Mouse (Mus musculus) left cerebral cortex, postnatal 25 days (tissue): ENCODE measurements around the gene Khdc1a. TPM values are rescaled to one million over a fixed set of nuclear protein-coding genes. Genes with fewer than 3 reads are reported as not detected.
"Not testable (repeated sequence)": the region's sequence is repeated elsewhere in the genome, so short reads cannot be mapped to it uniquely, and the experiment has no call there.

ENCODE experiments used
- DNase-seq, 2 experiments: peaks; one replicate each; pipeline ENCODE4 v3.0.0; 2022; ENCODE audit warnings: low spot score in 2 of 2, mixed read lengths in 1 of 2
- intact Hi-C: fragments of 180-260 bp; cut with DNase I; formaldehyde crosslinking; loops from one replicate; pipeline ENCODE4 v1.15.1; 2025
- total RNA-seq, 2 experiments: library from RNA; stranded (reverse); gene quantifications; 2 replicates each; pipeline ENCODE4 v1.2.3; 2021

Gene Khdc1a
- total RNA-seq = not detected

DNA sequence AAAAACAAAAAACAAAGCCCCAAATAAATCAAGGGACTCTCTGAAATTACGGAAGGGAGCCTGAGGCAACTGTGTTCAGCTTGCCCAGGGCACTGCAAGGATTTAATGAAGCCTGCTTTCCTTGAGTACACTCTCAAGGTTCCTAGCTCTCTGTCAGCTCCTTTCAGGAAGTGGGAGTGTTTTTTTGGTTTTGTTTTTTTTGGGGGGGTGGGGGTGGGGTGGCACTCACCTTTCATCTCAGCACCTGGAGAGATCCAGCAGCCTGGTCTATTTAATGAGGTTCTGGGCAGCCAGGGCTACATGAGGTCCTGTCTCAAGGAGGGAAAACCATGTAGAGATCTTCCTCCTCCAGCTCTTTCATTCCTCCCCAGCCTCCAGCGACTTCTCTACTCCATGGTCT lies at the start of gene Khdc1a:
Gene Khdc1a, plus strand, starts transcription at position 301 of the 400 bp plus-strand sequence.
- intact Hi-C loops = loop anchor here (10.0 kb wide), 1 partner anchor 415 kb away; no protein-coding TSS in a partner anchor
- DNase-seq = no peak

DNA sequence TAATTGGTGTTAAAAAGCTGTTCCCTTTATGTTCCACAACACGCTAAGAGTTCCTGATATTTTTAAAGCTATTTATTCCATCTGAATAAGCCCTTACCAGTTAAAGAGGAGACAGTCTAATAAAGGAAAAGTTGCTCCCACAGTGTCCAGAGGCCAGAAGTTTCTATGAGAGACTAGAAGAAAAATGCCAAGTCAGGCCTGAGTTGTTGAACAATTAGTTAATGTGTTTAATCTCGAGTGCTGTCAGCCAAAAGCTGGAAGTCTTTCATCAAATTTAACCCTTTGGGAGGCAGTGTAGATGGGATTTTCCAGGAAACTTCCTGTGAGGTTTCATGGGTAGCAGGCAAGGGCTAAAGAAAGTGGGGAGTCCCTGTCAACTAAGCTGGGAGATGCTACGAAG lies 49.6 kb upstream of the Khdc1a start:
- intact Hi-C loops = no loop called here
- DNase-seq = no peak

GRCm38 (mm10) chr1:21301686-21302085 lies 47.8 kb upstream of the Khdc1a start:
- no peak for DNase-seq
- intact Hi-C loops = no loop called here

DNA sequence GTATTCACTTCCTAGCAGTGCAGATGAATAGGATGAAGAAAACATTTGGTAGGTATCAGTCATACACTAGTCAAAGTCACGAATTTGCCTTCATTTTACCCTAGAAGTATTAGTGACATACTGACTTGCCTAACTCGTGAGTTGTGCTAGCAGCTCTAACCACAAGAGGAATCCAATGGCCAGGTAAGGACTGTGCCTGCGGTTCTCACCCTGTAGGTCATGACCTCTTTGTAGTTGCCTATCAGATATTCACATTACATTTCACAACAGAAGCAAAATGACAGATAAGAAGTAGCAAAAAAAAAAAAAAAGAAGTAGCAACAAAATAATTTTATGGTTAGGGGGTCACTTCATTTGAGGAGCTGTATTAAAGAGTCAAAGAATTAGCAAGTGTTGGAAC lies 45.3 kb upstream of the Khdc1a start:
- intact Hi-C loops = no loop called here
- DNase-seq = no peak

DNA sequence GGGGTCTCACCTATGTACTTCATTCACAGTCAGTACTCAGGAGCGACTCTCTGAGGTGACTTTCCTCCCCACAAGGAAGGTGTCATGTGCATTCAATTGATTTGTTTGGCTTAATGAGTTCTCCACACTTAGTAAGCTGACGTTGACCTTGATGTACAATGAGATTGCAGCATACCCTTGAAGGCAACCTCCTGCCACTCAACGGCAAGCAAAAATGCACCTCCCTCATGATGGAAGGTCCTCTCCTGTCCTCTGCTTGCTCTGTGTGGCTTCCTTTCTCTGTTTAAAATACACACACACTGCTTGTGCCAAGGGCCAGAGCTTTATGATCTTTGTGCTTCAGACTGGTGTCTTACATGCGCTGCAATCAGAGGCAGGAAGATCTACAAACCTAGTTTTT lies 44.8 kb upstream of the Khdc1a start:
- no peak for DNase-seq
- intact Hi-C loops = no loop called here

DNA sequence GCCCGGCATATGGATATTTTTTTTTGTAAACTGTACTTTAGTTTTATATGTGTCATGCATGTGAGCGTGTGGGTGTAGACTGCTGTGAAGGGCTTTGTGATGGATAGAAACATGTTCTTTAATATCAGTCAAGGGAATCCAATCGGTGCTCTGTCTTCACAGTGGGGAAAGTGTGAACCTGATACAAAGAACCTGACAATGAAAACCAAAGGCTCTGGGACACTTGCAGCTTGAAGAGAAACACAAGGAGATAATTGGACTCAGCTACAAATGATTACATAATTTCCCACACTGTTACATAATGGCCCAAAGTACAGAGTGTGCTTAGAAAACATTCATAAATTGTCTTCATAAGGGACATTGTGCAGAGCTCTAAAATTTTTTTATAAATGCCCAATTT lies 44.0 kb upstream of the Khdc1a start:
- peak; percentile 8 to 30 for DNase-seq
- intact Hi-C loops = no loop called here

- intact Hi-C loops = no loop called here
- no peak for DNase-seq
Observed at GRCm38 (mm10) chr1:21314336-21314735, 35.1 kb upstream of the Khdc1a start.

DNA sequence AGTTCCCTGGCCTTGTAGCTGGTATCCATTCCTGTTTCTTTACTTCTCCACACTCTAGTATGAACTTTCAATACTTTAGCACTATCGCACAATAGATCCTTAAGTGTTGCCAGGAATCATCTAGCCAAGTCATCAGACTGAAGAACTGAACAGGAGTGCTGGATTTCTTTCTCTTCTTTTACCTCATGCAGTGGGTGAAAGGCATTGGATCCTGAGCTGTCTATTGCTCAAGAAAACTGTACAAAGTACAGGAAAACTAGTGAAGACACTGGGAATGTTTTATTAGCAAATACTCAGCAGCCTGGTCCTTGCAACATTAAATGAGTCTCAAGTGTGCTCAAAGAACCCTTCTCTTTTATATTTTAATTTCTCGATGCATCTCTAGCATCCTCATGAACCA lies 33.7 kb upstream of the Khdc1a start:
- no peak for DNase-seq
- intact Hi-C loops = no loop called here

- intact Hi-C loops = no loop called here
- no peak for DNase-seq
Observed at GRCm38 (mm10) chr1:21316305-21316704, 33.1 kb upstream of the Khdc1a start.

DNA sequence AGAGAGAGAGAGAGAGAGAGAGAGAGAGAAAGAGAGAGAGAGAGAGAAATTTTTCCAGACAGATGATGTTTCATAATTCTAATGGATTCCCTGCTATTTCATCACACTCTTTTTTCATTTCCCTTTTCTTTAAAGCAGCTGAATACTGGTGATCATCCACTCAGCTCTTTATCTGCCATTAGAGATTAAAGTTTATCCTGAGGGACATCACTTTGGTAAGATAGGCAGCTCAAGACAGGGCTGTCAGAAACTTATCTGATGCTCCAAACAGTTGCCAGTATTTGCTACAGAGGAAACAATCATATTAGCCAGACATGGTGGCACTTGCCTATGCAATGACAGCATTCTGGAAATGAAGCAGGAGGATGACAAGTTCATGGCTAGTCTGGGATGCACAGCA lies 31.2 kb upstream of the Khdc1a start:
- intact Hi-C loops = no loop called here
- no peak for DNase-seq

GRCm38 (mm10) chr1:21320271-21320670 lies 29.2 kb upstream of the Khdc1a start:
- DNase-seq, intact Hi-C loops: not testable (repeated sequence)

DNA sequence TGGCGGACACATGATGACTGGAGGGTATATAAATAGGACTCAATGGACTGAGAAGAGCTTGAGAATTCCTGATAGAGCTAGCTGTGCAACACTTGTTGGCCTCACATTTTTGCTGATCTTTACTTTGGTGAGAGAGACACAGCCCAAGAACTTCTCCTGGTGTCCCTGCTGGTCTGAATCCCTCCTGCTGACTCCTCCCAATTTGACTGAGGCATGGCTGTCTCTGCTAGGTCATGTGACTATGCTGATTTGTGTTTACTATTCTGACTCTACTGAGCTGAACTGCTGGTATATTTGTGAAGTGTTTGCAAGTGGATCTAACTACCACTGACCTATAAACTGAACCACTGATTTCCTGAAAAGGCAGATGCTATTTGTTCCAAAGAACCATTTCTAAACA lies 27.8 kb upstream of the Khdc1a start:
- intact Hi-C loops = no loop called here
- DNase-seq = no peak

- intact Hi-C loops = no loop called here
- DNase-seq = no peak
Observed at GRCm38 (mm10) chr1:21323996-21324574, 25.4 kb upstream of the Khdc1a start.

GRCm38 (mm10) chr1:21324633-21325032 lies 24.8 kb upstream of the Khdc1a start:
- DNase-seq = no peak
- intact Hi-C loops = no loop called here

GRCm38 (mm10) chr1:21326733-21327132 lies 22.7 kb upstream of the Khdc1a start:
- intact Hi-C loops = no loop called here
- no peak for DNase-seq

GRCm38 (mm10) chr1:21331161-21331560 lies 18.3 kb upstream of the Khdc1a start:
- intact Hi-C loops, DNase-seq: not testable (repeated sequence)

- intact Hi-C loops = no loop called here
Observed at GRCm38 (mm10) chr1:21333222-21333973, 16.0 kb upstream of the Khdc1a start.

GRCm38 (mm10) chr1:21335836-21336235 lies 13.6 kb upstream of the Khdc1a start:
- intact Hi-C loops = no loop called here
- DNase-seq = no peak

More at GRCm38 (mm10) chr1:21333222-21333973, 16.0 kb upstream of the Khdc1a start:
- no peak for DNase-seq

DNA sequence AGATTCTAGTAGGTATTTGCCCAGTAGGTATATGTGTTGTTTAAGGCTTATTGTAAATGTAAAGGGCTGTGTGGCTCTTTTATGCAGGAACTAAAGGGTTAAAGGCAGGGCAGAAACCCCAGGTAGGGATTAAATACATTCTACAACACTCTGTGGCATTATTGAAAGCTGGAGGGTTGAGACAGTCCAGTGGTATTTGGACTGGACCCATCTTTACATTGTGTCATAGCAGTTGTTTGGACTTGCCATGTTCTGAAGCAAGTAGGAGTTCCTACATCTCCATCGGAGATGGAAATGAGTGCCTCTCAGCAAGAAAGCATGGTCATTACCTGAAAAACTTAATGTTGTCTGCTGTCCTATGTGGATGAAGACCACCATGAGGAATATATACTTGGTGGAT lies 8.7 kb upstream of the Khdc1a start:
- intact Hi-C loops = loop anchor here (10.0 kb wide), 1 partner anchor 406 kb away; no protein-coding TSS in a partner anchor
- no peak for DNase-seq

- intact Hi-C loops = loop anchor here (1.0 to 10.0 kb wide), 3 partner anchors 125 to 409 kb away; partner anchors contain the start of gene Tmem14a
- peak; percentile 53 to 71 for DNase-seq
Observed at GRCm38 (mm10) chr1:21344253-21344652, 5.2 kb upstream of the Khdc1a start.

DNA sequence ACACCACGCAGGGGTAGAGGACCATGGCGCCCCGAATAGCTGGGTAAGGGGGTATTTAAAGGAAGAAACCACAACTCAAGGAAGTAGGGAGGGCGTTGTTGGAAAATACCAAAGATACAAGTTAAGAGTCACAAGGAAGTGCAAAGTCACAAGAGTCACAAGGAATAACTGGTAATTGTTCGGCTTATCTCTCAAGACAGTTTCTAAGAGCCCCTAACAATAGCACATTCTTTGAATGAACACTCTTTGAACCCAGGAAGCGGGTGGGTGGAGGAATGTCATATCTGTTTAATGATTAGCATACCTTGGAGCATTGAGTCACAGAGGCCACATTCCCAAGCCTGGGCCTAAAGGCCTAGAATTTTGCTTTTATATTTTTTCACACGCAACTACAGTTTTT lies 4.7 kb upstream of the Khdc1a start:
- intact Hi-C loops = loop anchor here (1.0 to 10.0 kb wide), 3 partner anchors 126 to 410 kb away; partner anchors contain the start of gene Tmem14a
- DNase-seq = not testable (repeated sequence)
